Mouse (Mus musculus): ENCODE data around the gene Traf3ip1. TPM values are rescaled to one million over a fixed set of nuclear protein-coding genes. Genes with fewer than 3 reads are reported as not detected.

Gene Traf3ip1
- polyA plus RNA-seq (2012; rRNA removed) = 17.6 and 20.0 TPM in 2 replicates

GRCm38 (mm10) chr1:91494457-91495140 lies at the start of gene Traf3ip1:
TSS of gene Traf3ip1 (plus strand) at chr1:91494647.
- WGBS = under 1% methylated on average over 79 of the region's 79 CpGs
- Histone ChIP-seq H3K27ac (ENCODE audit: insufficient read depth, low read length) (no peak within 1 kb of the TSS), H3K4me3 (replicated peaks; ENCODE audit: insufficient read depth, low read depth, low read length) (peak within 1 kb of the TSS; percentile 85), H3K4me1 (ENCODE audit: control insufficient read depth, insufficient read depth, low read length) (peaks cover 13% of the 10 kb centered on the region), H3K27me3 (ENCODE audit: control insufficient read depth, insufficient read depth, low read length) (no peaks in the 10 kb centered on the region)
- TF ChIP-seq POLR2A (IDR thresholded peaks at IDR 0.05; ENCODE audit: borderline replicate concordance, insufficient read depth, low read length) (peak; percentile 74), CTCF (IDR thresholded peaks at IDR 0.05; ENCODE audit: borderline replicate concordance, insufficient read depth, low read depth, low read length) (no peak)
- DNase-seq = peak; percentile 94 to 97

- Histone ChIP-seq H3K27me3 (ENCODE audit: control insufficient read depth, insufficient read depth, low read length) (no peaks in the 10 kb centered on the region), H3K4me3 (replicated peaks; ENCODE audit: insufficient read depth, low read depth, low read length) (no peak overlapping the region), H3K27ac (ENCODE audit: insufficient read depth, low read length) (no peak overlapping the region), H3K4me1 (ENCODE audit: control insufficient read depth, insufficient read depth, low read length) (0 out of 2 replicates have a peak, but pooled peaks cover 5% of the 10 kb centered on the region)
- TF ChIP-seq CTCF (IDR thresholded peaks at IDR 0.05; ENCODE audit: borderline replicate concordance, insufficient read depth, low read depth, low read length) (no peak), POLR2A (IDR thresholded peaks at IDR 0.05; ENCODE audit: borderline replicate concordance, insufficient read depth, low read length) (no peak)
- WGBS = 79% methylated on average over 17 of the region's 17 CpGs
- DNase-seq = no peak
Observed at GRCm38 (mm10) chr1:91444841-91445830, 49.3 kb upstream of the Traf3ip1 start.

- no peak overlapping the region for H3K4me3 ChIP-seq (replicated peaks; ENCODE audit: insufficient read depth, low read depth, low read length)
- peak overlapping the region; percentile 33; the same call in 1 of the 2 replicates for H3K27ac ChIP-seq (ENCODE audit: insufficient read depth, low read length)
- 37% methylated on average over 8 of the region's 8 CpGs for WGBS
- H3K4me1 ChIP-seq (ENCODE audit: control insufficient read depth, insufficient read depth, low read length) = 0 out of 2 replicates have a peak, but pooled peaks cover 5% of the 10 kb centered on the region
- no peaks in the 10 kb centered on the region for H3K27me3 ChIP-seq (ENCODE audit: control insufficient read depth, insufficient read depth, low read length)
- no peak for DNase-seq
- TF ChIP-seq CTCF (IDR thresholded peaks at IDR 0.05; ENCODE audit: borderline replicate concordance, insufficient read depth, low read depth, low read length) = no peak
- TF ChIP-seq POLR2A (IDR thresholded peaks at IDR 0.05; ENCODE audit: borderline replicate concordance, insufficient read depth, low read length) = no peak
Observed at GRCm38 (mm10) chr1:91446060-91446459, 48.4 kb upstream of the Traf3ip1 start.

GRCm38 (mm10) chr1:91446511-91446910 lies 47.9 kb upstream of the Traf3ip1 start:
- Histone ChIP-seq H3K4me1 (ENCODE audit: control insufficient read depth, insufficient read depth, low read length) (peaks cover 5% of the 10 kb centered on the region; the same call in 1 of the 2 replicates), H3K4me3 (replicated peaks; ENCODE audit: insufficient read depth, low read depth, low read length) (no peak overlapping the region), H3K27ac (ENCODE audit: insufficient read depth, low read length) (peak overlapping the region; percentile 33; the same call in 1 of the 2 replicates), H3K27me3 (ENCODE audit: control insufficient read depth, insufficient read depth, low read length) (no peaks in the 10 kb centered on the region)
- 42% methylated on average over 4 of the region's 4 CpGs for WGBS
- no peak for DNase-seq
- TF ChIP-seq CTCF (IDR thresholded peaks at IDR 0.05; ENCODE audit: borderline replicate concordance, insufficient read depth, low read depth, low read length) = no peak

GRCm38 (mm10) chr1:91448688-91449087 lies 45.8 kb upstream of the Traf3ip1 start:
- H3K4me1 ChIP-seq (ENCODE audit: control insufficient read depth, insufficient read depth, low read length) = peaks cover 15% of the 10 kb centered on the region
- TF ChIP-seq CTCF (IDR thresholded peaks at IDR 0.05; ENCODE audit: borderline replicate concordance, insufficient read depth, low read depth, low read length) = no peak
- no peak for TF ChIP-seq POLR2A (IDR thresholded peaks at IDR 0.05; ENCODE audit: borderline replicate concordance, insufficient read depth, low read length)
- no peak overlapping the region for H3K4me3 ChIP-seq (replicated peaks; ENCODE audit: insufficient read depth, low read depth, low read length)
- H3K27ac ChIP-seq (ENCODE audit: insufficient read depth, low read length) = no peak overlapping the region
- WGBS = 97% methylated on average over 10 of the region's 10 CpGs
- H3K27me3 ChIP-seq (ENCODE audit: control insufficient read depth, insufficient read depth, low read length) = no peaks in the 10 kb centered on the region
- DNase-seq = no peak

GRCm38 (mm10) chr1:91450851-91451250 lies 43.6 kb upstream of the Traf3ip1 start:
- 48% methylated on average over 5 of the region's 5 CpGs for WGBS
- no peak for TF ChIP-seq CTCF (IDR thresholded peaks at IDR 0.05; ENCODE audit: borderline replicate concordance, insufficient read depth, low read depth, low read length)
- TF ChIP-seq POLR2A (IDR thresholded peaks at IDR 0.05; ENCODE audit: borderline replicate concordance, insufficient read depth, low read length) = no peak

GRCm38 (mm10) chr1:91451547-91452084 lies 42.8 kb upstream of the Traf3ip1 start:
- peaks cover 23% of the 10 kb centered on the region for H3K4me1 ChIP-seq (ENCODE audit: control insufficient read depth, insufficient read depth, low read length)
- no peak for DNase-seq
- no peaks in the 10 kb centered on the region for H3K27me3 ChIP-seq (ENCODE audit: control insufficient read depth, insufficient read depth, low read length)
- WGBS = 63% methylated on average over 5 of the region's 5 CpGs
- no peak overlapping the region for H3K27ac ChIP-seq (ENCODE audit: insufficient read depth, low read length)
- TF ChIP-seq CTCF (IDR thresholded peaks at IDR 0.05; ENCODE audit: borderline replicate concordance, insufficient read depth, low read depth, low read length) (no peak), POLR2A (IDR thresholded peaks at IDR 0.05; ENCODE audit: borderline replicate concordance, insufficient read depth, low read length) (no peak)
- no peak overlapping the region for H3K4me3 ChIP-seq (replicated peaks; ENCODE audit: insufficient read depth, low read depth, low read length)

More at GRCm38 (mm10) chr1:91450851-91451250, 43.6 kb upstream of the Traf3ip1 start:
- no peaks in the 10 kb centered on the region for H3K27me3 ChIP-seq (ENCODE audit: control insufficient read depth, insufficient read depth, low read length)
- no peak overlapping the region for H3K27ac ChIP-seq (ENCODE audit: insufficient read depth, low read length)
- DNase-seq = no peak
- peaks cover 22% of the 10 kb centered on the region for H3K4me1 ChIP-seq (ENCODE audit: control insufficient read depth, insufficient read depth, low read length)
- H3K4me3 ChIP-seq (replicated peaks; ENCODE audit: insufficient read depth, low read depth, low read length) = no peak overlapping the region
